Mouse (Mus musculus) G1E-ER4 (cell line): Measurements from ENCODE around the gene Olfr447. TPM values are rescaled to one million over a fixed set of nuclear protein-coding genes. Genes with fewer than 3 reads are reported as not detected.

Source experiments
- GATA1 ChIP-seq: IDR thresholded peaks from one replicate; pipeline ENCODE4 v1.8.0; 2012; ENCODE audit warnings: low read length, inconsistent platforms
- polyA plus RNA-seq: library from polyadenylated mRNA; stranded (reverse); fragments of >175 nt; gene quantifications from 2 replicates; pipeline ENCODE4 v1.2.3, GENCODE M21; 2012

Gene Olfr447
- polyA plus RNA-seq, result not detected in 2 replicates

- TF ChIP-seq GATA1, result no peak
Observed at GRCm38 (mm10) chr6:42908578-42908977, at the start of gene Olfr447. TSS of gene Olfr447 (plus strand) at chr6:42908878.

- no peak for TF ChIP-seq GATA1
Observed at GRCm38 (mm10) chr6:42860222-42860819, 48.4 kb upstream of the Olfr447 start.

DNA sequence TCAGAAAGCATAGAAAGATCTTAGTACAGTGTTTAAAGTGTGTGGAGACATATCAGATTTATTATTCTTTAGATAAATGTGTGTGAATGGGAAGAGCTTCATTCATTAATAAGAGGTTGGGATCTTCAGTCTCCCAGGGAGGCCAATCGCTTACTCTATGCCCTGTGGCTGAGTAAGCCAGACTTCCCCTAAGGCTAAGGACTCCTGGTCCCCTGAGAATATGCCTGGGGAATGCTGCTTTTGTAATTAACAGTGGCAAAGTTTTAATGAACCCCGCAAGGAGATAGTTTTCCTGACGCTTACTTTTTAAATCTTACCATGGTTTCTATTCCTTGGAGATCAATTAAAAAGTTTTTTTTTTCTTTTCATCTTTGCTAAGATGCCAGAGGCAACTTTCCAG, 39.0 kb upstream of the Olfr447 start:
- TF ChIP-seq GATA1, result no peak

DNA sequence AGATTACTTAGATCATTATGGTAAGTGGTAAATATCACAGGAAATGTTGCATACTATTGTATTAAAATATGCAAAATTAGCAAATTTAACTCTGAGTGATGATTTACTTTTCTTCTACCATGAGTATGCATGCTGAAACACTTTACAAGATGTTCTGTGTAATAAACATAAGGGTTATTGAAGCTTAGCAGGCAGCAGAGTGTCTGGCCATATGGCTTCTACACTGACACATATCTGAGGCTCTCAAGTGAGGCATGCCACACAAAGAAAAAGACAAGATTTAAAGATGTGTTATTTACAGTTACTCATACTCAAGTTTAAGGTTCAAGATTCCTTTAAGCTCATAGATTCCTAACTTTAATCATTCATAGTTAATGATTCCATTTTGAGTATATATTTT, 32.4 kb upstream of the Olfr447 start:
- TF ChIP-seq GATA1, result no peak

GRCm38 (mm10) chr6:42890141-42890540, 18.5 kb upstream of the Olfr447 start, which contains the start of gene Olfr448:
TSS of gene Olfr448 (plus strand) at chr6:42890441.
- TF ChIP-seq GATA1, result no peak

GRCm38 (mm10) chr6:42900345-42900744, 8.3 kb upstream of the Olfr447 start:
- TF ChIP-seq GATA1, result no peak

DNA sequence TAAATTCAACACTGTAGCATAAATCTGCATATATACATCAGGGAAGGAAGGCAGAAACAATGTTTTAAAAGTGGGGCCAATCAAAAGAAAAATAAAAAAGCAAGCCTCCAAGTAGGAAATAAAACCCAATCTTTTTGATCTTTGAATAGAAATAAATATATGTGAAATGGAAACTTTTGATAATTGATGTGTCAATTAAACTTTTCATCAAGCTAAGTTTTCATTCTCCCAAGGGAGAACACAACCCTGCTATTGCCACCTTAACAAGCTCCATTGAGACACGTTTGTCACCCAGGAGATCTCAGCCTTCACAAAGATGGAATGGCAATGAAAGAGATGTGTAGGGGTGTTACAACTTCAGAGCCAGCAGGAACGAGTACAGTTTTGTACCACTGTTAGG, 12.4 kb downstream of the Olfr447 start, which contains the start of gene Olfr446:
Gene Olfr446 (plus strand): TSS at position 301 of the 400 bp plus-strand sequence.
- no peak for TF ChIP-seq GATA1

DNA sequence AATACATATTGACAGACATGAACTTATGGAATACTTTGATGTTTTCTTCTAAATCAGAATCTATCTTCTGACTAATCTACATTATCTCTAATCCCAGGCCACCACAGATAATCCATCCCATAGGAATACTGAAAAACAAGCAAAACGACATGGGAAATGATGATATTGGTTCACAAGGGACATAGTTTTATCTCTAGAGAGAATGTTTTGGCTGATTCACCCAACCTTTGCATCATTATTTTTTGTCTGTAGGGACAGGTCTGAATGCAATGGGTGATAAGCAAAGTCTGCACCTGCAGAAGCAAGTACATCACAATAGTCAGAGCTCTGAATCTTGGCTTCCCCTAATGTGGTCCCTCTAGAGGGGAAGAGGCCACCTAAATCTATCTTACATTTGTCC, 40.1 kb downstream of the Olfr447 start, which contains the start of gene Olfr444:
Gene Olfr444 (plus strand): TSS at position 301 of the 400 bp plus-strand sequence.
- TF ChIP-seq GATA1, result no peak

Other genes starting within 250 kb of the Olfr447 start
- not detected in 2 replicates for gene Tcaf1, start 198.8 kb upstream of the Olfr447 start, polyA plus RNA-seq
- gene Olfr453, start 169.5 kb upstream of the Olfr447 start, polyA plus RNA-seq, result not detected in 2 replicates
- not detected in 2 replicates for gene Olfr38, start 152.5 kb upstream of the Olfr447 start, polyA plus RNA-seq
- not detected in 2 replicates for gene Olfr452, start 123.8 kb upstream of the Olfr447 start, polyA plus RNA-seq
- gene Olfr450, start 96.9 kb upstream of the Olfr447 start, polyA plus RNA-seq, result not detected in 2 replicates
- gene Olfr449, start 74.5 kb upstream of the Olfr447 start, polyA plus RNA-seq, result not detected in 2 replicates
- not detected in 2 replicates for gene Olfr448, start 18.4 kb upstream of the Olfr447 start, polyA plus RNA-seq
- gene Olfr446, start 12.5 kb downstream of the Olfr447 start, polyA plus RNA-seq, result not detected in 2 replicates
- gene Olfr444, start 40.2 kb downstream of the Olfr447 start, polyA plus RNA-seq, result not detected in 2 replicates
- gene Olfr441, start 197.5 kb downstream of the Olfr447 start, polyA plus RNA-seq, result not detected in 2 replicates
- gene Olfr237-ps1, start 237.7 kb downstream of the Olfr447 start, polyA plus RNA-seq, result not detected in 2 replicates